Mouse (Mus musculus) frontal cortex, postnatal 36 days (tissue): ENCODE measurements around the gene Mettl1.
"Not testable (repeated sequence)": the region's sequence is repeated elsewhere in the genome, so short reads cannot be mapped to it uniquely, and the experiment has no call there.

Source experiments
- DNase-seq, 2 experiments: peaks; one replicate each; pipeline ENCODE4 v3.0.0; 2022; ENCODE audit warnings: low spot score in 2 of 2

Mettl1 gene

DNA sequence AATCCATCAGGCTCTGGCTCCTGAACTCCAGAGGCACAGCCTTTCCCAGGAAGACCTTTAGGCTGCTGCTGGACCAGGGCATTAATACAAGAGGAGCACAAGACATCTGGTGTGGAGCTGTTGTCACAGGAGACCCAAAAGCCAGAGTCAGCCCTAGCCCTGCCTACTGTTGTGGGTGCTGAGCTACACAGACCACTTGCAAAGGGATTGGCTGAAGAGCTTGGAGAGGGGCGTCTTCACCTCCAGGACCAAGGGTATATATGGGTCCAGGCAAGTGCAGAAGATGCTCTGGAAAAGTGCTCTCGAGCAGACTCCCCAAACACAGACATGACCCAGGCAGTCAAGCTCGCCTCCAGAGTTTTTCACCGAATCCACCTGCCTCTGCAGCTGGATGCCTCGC is 6.7 kb downstream of the Mettl1 start, which contains the start of gene Cyp27b1:
Gene Cyp27b1 (plus strand): TSS at position 297 of the 400 bp plus-strand sequence.
- no peak for DNase-seq

DNA sequence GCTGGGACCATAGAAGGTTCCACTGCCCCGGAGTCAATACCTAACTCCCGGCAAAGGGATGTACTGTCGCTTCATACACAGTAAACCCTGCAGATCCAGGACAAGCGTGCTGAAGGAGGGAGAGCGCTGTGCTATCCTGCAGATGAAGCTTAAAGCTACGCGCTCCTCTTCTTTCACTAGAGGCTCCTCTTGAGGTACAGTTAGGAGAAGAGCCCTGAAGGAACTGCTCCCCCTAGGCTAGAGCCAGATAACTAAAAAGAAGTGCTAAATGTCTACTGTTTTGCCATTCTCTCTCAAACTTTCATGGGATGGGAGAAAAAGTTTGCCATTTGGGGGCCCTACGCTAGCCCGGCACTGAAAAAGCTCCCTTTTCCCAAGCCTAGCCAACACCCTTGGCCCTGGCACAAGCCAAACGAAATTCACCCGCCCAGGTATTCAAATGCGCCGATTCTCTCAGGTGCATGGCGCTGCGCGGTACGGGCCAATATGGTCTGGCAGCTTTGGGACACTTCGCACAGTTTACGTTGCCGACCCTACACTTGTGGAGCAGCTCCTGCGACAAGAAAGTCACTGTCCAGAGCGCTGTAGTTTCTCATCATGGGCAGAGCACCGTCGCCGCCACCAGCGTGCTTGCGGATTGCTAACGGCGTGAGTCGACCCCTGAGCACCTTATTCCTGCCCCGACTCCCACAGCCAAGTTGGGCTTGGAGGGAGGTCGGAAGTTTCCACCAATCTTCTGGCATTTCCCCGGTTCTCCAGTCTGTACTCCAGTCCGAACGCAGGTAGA is 7.6 kb downstream of the Mettl1 start:
- no peak for DNase-seq

DNA sequence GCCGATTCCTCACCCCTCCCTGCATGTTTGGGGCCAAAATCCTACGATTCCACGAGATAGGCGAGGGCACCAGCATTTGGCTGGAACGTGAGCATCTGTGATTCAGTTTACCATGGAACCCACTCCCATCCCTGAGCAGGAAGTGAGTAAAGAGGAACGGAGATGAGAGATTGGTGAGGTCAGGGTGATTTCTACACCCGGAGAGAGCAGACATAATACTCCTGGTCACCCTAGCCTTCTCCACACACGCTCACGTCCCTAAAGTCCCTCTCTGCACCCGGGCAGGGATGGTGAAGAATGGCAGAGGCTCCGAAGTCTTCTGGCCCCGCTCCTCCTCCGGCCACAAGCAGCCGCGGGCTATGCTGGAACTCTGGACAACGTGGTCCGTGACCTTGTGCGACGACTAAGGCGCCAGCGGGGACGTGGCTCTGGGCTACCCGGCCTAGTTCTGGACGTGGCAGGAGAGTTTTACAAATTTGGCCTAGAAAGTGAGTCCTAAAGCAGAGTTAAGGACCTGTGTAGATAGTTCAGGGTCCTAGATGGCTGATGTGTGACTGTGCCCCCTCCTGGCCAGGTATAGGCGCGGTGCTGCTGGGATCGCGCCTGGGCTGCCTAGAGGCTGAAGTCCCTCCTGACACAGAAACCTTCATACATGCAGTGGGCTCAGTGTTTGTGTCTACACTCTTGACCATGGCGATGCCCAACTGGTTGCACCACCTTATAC is 8.3 kb downstream of the Mettl1 start:
- DNase-seq, result no peak

DNA sequence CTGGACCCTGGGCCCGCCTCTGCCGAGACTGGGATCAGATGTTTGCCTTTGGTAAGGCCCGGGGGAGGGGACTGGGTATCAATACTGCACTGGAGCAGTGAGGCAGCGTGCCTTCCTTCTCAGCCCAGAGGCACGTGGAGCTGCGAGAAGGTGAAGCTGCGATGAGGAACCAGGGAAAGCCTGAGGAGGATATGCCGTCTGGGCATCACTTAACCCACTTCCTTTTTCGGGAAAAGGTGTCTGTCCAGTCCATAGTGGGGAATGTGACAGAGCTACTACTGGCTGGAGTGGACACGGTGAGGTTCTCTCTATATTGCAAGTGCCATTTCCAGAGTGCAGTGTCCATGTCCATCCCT is 8.9 kb downstream of the Mettl1 start:
- no peak for DNase-seq

- DNase-seq, result no peak
These were observed 13.4 kb downstream of the Mettl1 start for GRCm38 (mm10) chr10:127054646-127055045.

DNA sequence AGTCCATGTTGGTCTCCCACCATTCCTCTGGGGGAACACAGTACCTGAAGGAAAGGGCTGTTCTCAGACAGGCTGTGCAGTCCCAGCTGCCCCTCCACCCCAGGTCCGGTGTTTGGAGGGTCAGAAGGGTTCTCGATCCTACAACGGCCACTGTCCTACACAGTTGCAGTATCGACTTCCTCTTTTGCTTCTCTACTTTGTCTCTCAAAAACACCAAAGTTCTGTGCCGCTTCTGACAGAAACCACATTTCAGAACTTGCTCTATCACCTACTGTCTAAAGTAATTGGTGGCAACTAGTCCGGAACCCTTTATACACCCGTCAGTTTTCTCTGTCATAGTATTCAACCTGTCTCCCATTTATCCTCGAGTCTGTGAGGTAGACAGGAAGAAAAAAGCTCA is 14.2 kb downstream of the Mettl1 start:
- no peak for DNase-seq

DNA sequence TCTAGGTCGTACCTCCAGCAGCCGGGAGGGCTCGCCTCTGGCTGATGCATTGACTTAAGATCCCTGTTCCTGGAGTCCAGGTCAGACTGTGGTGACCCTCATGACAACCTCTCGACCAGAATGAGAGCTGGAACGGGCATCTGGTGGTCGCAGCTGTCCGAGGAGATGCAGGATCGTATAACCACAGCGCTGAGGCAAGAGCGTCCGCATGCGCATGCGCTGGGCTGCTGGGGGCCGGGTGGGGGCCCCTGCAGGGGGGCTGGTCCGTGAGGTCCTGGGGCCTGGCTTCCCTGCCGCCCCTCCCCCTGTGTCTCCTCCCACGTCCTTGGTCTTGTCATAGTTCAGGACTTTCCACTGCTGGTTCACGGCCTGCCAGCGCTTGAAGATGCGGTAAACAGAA is 15.3 kb downstream of the Mettl1 start:
- DNase-seq, result no peak

DNA sequence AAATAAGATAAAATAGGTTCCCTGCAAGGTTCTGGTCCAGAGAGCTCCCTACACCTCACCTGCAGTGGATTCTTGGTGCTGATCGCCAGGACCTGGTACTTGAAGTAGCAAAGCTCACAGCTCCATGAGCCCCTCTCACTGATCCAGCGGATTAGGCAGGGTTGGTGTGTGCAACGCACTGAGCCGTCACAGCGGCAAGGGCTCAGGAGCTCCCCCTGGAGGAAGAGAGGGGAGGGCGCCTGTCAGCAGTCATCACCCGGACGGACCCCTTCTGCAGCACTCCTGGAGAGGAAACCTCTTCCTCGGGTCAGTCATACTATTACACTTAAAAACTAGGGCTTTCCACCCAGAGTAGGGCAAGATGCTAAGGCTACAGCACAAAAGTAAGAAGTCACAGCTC is 16.9 kb downstream of the Mettl1 start:
- peak; percentile 74 to 81 for DNase-seq

DNA sequence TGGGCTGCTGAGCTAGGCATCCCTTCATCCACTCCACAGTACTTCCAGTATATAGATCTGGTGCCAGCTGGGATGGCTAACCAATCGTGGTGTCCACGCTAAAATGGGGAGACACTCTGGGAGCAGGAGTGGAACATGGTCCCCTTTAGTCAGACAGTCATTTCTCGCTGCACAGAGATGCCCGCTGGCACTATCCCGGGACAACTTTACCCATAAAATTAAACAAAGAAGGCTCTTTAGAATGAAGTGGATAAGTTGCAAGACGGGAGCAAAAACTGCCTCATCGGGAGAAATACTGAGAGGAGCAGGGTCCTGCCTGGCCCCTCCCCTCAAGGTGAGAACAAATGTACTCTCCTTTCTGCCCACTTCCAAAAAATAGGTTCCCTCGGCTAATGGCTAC is 17.5 kb downstream of the Mettl1 start:
- no peak for DNase-seq

- no peak for DNase-seq
These were observed 18.2 kb downstream of the Mettl1 start for GRCm38 (mm10) chr10:127059174-127059967.

GRCm38 (mm10) chr10:127059968-127060916 is 19.0 kb downstream of the Mettl1 start, which contains the start of gene March9:
TSS of gene March9 (minus strand) at chr10:127060184.
- peak; percentile 67 to 71 for DNase-seq

DNA sequence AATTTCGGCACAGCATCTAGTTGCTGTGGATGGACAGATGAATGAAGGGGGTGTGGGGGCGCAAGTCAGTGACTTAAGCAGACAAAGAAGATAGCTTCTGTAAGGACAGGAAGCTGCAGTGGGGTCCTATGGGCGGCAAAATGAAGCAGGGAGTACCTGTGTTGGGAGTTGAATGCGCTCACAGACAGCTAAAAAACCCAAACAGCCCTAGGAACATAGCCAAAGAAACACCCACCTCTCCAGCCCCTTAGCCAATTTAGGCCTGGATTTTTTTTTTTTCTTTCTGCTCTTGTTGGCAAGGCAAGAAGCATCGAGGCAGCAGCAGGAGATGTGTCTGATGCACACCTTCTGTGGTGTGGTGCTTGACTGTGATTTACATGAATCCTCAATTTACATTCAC is 19.9 kb downstream of the Mettl1 start:
- DNase-seq, result no peak

DNA sequence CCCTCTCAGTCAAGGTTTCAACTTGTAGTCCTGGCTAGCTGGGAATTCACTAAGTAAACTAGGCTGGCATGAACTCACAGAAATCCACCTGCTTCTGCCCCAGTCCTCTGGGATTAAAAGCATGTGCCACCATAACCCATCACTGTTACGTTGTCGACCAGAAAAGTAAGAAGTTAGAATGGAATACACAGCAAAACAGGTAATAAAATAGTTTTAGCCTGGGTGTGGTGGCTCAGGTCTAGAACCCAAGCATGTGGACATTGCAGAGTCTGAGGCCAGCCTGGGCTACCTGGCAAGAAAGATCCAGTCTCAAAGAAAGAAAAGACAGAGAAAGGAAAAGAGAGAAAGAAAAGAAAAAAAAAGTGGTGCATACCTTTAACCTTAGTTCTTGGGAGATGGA is 20.3 kb downstream of the Mettl1 start:
- no peak for DNase-seq

DNA sequence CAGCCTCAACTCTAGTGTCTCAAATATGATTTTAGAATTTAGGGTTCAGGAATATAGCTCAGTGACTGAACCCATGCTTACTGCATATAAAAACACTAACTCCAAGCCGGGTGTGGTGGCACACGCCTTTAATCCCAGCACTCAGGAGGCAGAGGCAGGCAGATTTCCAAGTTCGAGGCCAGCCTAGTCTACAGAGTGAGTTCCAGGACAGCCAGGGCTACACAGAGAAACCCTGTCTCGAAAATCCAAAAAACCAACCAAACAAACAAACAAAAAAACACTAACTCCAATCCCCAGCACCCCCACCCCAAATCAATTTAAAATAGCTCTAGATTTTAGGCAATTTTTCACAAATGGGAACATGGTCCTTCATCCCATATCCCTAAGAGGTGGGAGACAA is 20.9 kb downstream of the Mettl1 start:
- DNase-seq, result not testable (repeated sequence)

DNA sequence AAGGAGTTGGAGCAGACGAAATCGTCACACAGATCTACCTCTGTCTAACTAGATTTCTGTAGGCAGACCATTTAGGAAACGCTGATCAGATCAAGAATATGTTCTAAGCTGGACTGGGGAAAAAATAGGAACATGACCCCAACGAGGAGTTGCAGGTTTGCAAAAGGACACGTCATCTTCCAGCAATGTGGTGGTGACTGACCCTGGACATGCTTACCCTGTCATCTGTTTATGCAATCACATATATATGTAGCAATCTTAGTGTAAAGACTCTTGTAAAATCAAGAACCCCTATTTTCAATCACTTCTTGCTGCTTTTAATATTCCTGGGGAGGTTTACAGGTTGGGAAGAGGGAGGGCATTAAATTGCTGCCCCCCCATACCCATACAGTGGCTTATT is 21.3 kb downstream of the Mettl1 start:
- no peak for DNase-seq

- peak; percentile 98 for DNase-seq
These were observed 22.1 kb downstream of the Mettl1 start, which contains the start of gene Cdk4 for GRCm38 (mm10) chr10:127063239-127063872. TSS of gene Cdk4 (plus strand) at chr10:127063534.

DNA sequence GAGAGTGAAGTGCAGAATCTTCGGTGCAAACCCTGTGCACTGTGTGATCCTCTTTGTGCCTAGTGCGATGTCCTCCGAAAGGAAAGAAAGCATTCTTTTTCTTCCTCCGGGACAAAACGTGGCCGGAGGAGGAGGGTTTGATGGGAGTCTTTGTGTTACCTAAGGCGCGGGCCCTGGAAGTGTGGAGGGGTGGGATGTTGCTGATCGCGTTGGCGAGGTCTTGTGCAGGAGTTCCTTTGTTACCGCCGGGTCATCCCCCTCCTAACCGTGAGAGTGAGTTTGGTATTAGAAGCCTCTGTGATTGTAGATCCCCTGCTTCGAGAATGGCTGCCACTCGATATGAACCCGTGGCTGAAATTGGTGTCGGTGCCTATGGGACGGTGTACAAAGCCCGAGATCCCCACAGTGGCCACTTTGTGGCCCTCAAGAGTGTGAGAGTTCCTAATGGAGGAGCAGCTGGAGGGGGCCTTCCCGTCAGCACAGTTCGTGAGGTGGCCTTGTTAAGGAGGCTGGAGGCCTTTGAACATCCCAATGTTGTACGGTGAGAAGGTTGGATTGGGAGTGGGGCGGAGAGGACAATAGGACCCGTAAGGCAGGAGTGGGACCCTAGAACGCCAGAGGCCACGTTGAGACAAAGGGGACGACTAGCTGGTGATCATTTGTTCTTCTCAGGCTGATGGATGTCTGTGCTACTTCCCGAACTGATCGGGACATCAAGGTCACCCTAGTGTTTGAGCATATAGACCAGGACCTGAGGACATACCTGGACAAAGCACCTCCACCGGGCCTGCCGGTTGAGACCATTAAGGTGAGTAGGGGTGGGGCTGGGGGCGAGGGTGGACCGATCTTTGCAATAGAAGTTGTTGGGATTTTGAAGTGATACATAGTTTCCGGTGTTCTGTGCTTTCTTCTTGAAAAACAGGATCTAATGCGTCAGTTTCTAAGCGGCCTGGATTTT is 23.0 kb downstream of the Mettl1 start:
- DNase-seq, result no peak

GRCm38 (mm10) chr10:127065981-127066380 is 24.8 kb downstream of the Mettl1 start:
- no peak for DNase-seq

- DNase-seq, result no peak
These were observed 25.4 kb downstream of the Mettl1 start for GRCm38 (mm10) chr10:127066519-127067018.
